Mouse (Mus musculus) midbrain, embryonic 13.5 days (tissue): ENCODE data around the gene Agap3. TPM values are rescaled to one million over a fixed set of nuclear protein-coding genes. Genes with fewer than 3 reads are reported as not detected.
A peak's percentile ranks its signal among the peaks of the same experiment; 100 is the strongest.

ENCODE experiments used
- ATAC-seq: fragments of 200-750 bp; cut with Nextera tagmentation; 2 replicates; pipeline ENCODE4 v1.8.0; 2017; ENCODE audit warnings: mild to moderate bottlenecking, moderate TSS enrichment, moderate library complexity
- H3K27ac ChIP-seq: fragments of 300-500 bp; sonication (generic); 2 replicates; pipeline ENCODE4 v1.5.1; 2015; ENCODE audit warnings: inconsistent platforms, mild to moderate bottlenecking, moderate library complexity
- H3K27me3 ChIP-seq: fragments of 300-500 bp; sonication (generic); 2 replicates; pipeline ENCODE4 v1.6.1; 2015; ENCODE audit warnings: mild to moderate bottlenecking, inconsistent platforms
- H3K36me3 ChIP-seq: fragments of 300-500 bp; sonication (generic); 2 replicates; pipeline ENCODE4 v1.6.1; 2015; ENCODE audit warnings: mild to moderate bottlenecking, inconsistent platforms
- H3K4me1 ChIP-seq: fragments of 300-500 bp; sonication (generic); replicated peaks from 2 replicates; pipeline ENCODE4 v1.6.1; 2015; ENCODE audit warnings: inconsistent platforms
- H3K4me2 ChIP-seq: fragments of 300-500 bp; sonication (generic); replicated peaks from 2 replicates; pipeline ENCODE4 v1.6.1; 2015; ENCODE audit warnings: moderate library complexity, mild to moderate bottlenecking, inconsistent platforms
- H3K4me3 ChIP-seq: fragments of 300-500 bp; sonication (generic); replicated peaks from 2 replicates; pipeline ENCODE4 v1.5.1; 2015; ENCODE audit warnings: mild to moderate bottlenecking, inconsistent platforms
- H3K9ac ChIP-seq: fragments of 300-500 bp; sonication (generic); replicated peaks from 2 replicates; pipeline ENCODE4 v1.6.1; 2015; ENCODE audit warnings: mild to moderate bottlenecking, inconsistent platforms
- H3K9me3 ChIP-seq: fragments of 300-500 bp; sonication (generic); 2 replicates; pipeline ENCODE4 v1.6.1; 2016; ENCODE audit warnings: mild to moderate bottlenecking, inconsistent platforms
- WGBS: fragments of 180-500 bp; shearing (Covaris S2); methylation state at CpG from one replicate; pipeline ENCODE4 v1.1.7; 2015; 5-methylcytosine and 5-hydroxymethylcytosine counted together
- polyA plus RNA-seq: library from polyadenylated mRNA; unstranded; fragments of >200 nt; fragmentation: Nextera tagmentation; extraction: Ambion mirVana; gene quantifications from 2 replicates; pipeline ENCODE4 v1.2.1, GENCODE M21; 2015

Agap3 gene
- polyA plus RNA-seq, 1 experiment from 2014 or later, result 52.2 TPM

GRCm38 (mm10) chr5:24550598-24551316 is 98.8 kb downstream of the Agap3 start:
- Histone ChIP-seq H3K36me3 (no peaks in the 10 kb centered on the region), H3K4me3 (no peak overlapping the region; the same call in 1 of the 2 replicates), H3K9ac (0 out of 2 replicates have a peak overlapping the region, but pooled peaks have one; percentile 39), H3K27me3 (no peaks in the 10 kb centered on the region; the same call in 1 of the 2 replicates), H3K27ac (no peak overlapping the region), H3K4me1 (peaks cover 15% of the 10 kb centered on the region), H3K9me3 (no peaks in the 10 kb centered on the region), H3K4me2 (peak overlapping the region; percentile 32)
- WGBS, result 41% methylated on average over 26 of the region's 26 CpGs
- peak; percentile 80 for ATAC-seq

DNA sequence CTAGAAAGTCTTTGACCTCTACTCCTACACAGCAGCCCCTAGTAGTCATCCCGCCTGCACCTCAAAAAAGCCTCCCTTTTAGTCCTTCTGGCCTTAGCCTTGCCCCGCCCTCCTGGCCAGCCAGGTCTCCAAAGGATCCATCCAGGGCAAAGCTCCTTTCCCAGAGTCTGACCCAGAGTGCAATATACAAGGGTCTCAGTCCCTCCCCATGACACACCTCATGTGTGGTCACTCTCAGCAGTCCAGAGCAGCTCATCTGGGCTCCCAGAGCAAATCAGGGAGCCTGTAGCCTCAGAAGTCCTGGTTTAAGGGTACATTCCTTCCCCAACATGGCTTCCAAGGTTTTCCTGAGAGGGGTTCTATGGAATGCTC is 99.3 kb downstream of the Agap3 start:
- Histone ChIP-seq H3K27me3 (no peaks in the 10 kb centered on the region; the same call in 1 of the 2 replicates), H3K9me3 (no peaks in the 10 kb centered on the region), H3K4me2 (peak overlapping the region; percentile 32), H3K9ac (0 out of 2 replicates have a peak overlapping the region, but pooled peaks have one; percentile 39), H3K4me3 (no peak overlapping the region; the same call in 1 of the 2 replicates), H3K36me3 (no peaks in the 10 kb centered on the region), H3K27ac (no peak overlapping the region), H3K4me1 (peaks cover 15% of the 10 kb centered on the region)
- peak; percentile 32 for ATAC-seq
- 40% methylated on average over 2 of the region's 2 CpGs for WGBS

Other genes starting within 250 kb of the Agap3 start
- gene Kcnh2, start 100.6 kb upstream of the Agap3 start, polyA plus RNA-seq, result 9.0 and 10.3 TPM in 2 replicates
- 7.0 and 7.8 TPM in 2 replicates for gene Nos3, start 87.4 kb upstream of the Agap3 start, polyA plus RNA-seq
- 0.39 and 0.69 TPM in 2 replicates for gene Atg9b, start 60.0 kb upstream of the Agap3 start, polyA plus RNA-seq
- 50.2 and 51.5 TPM in 2 replicates for gene Abcb8, start 58.5 kb upstream of the Agap3 start, polyA plus RNA-seq
- gene Asic3, start 38.8 kb upstream of the Agap3 start, polyA plus RNA-seq, result not detected in 2 replicates
- 95.9 and 102 TPM in 2 replicates for gene Cdk5, start 28.6 kb upstream of the Agap3 start, polyA plus RNA-seq
- 20.1 and 25.4 TPM in 2 replicates for gene Slc4a2, start 28.3 kb upstream of the Agap3 start, polyA plus RNA-seq
- 80.4 and 95.0 TPM in 2 replicates for gene Fastk, start 6.9 kb upstream of the Agap3 start, polyA plus RNA-seq
- 46.5 and 49.6 TPM in 2 replicates for gene Tmub1, start 4.3 kb upstream of the Agap3 start, polyA plus RNA-seq
- gene Gbx1, start 75.0 kb downstream of the Agap3 start, polyA plus RNA-seq, result 0.17 and 0.20 TPM in 2 replicates
- 0.17 TPM in 1 of 2 replicates, not detected in the other for gene Asb10, start 88.8 kb downstream of the Agap3 start, polyA plus RNA-seq
- gene 4931409K22Rik, start 104.6 kb downstream of the Agap3 start, polyA plus RNA-seq, result 0.07 and 0.08 TPM in 2 replicates
- gene Abcf2, start 125.3 kb downstream of the Agap3 start, polyA plus RNA-seq, result 98.2 and 103 TPM in 2 replicates
- gene Chpf2, start 134.6 kb downstream of the Agap3 start, polyA plus RNA-seq, result 17.8 and 18.6 TPM in 2 replicates
- 119 and 127 TPM in 2 replicates for gene Smarcd3, start 172.2 kb downstream of the Agap3 start, polyA plus RNA-seq
- 41.2 and 42.8 TPM in 2 replicates for gene Nub1, start 233.4 kb downstream of the Agap3 start, polyA plus RNA-seq